Mouse (Mus musculus) retina, postnatal 7 days (tissue): Measurements from ENCODE around the gene Olfr187.
"Not testable (repeated sequence)": the region's sequence is repeated elsewhere in the genome, so short reads cannot be mapped to it uniquely, and the experiment has no call there.

Experiments
- DNase-seq: peaks from one replicate; pipeline ENCODE4 v3.0.0-alpha.2; 2012; ENCODE audit warnings: low read depth, low spot score

Gene Olfr187

GRCm38 (mm10) chr16:59039710-59040109, at the start of gene Olfr187:
Gene Olfr187 (minus strand): TSS chr16:59039767.
- DNase-seq, result no peak

- DNase-seq, result not testable (repeated sequence)
Measured at GRCm38 (mm10) chr16:59081113-59081512, 41.5 kb upstream of the Olfr187 start.

GRCm38 (mm10) chr16:59077905-59078304, 38.3 kb upstream of the Olfr187 start, which contains the start of gene Olfr190:
Gene Olfr190 (minus strand): TSS chr16:59078005.
- DNase-seq, result no peak

- DNase-seq, result no peak
Measured at GRCm38 (mm10) chr16:59073520-59073919, 34.0 kb upstream of the Olfr187 start.

GRCm38 (mm10) chr16:59071755-59072154, 32.2 kb upstream of the Olfr187 start:
- DNase-seq, result no peak

GRCm38 (mm10) chr16:59062411-59062810, 22.8 kb upstream of the Olfr187 start:
- not testable (repeated sequence) for DNase-seq

- not testable (repeated sequence) for DNase-seq
Measured at GRCm38 (mm10) chr16:59049286-59049685, 9.7 kb upstream of the Olfr187 start.

GRCm38 (mm10) chr16:59048860-59049259, 9.3 kb upstream of the Olfr187 start:
- no peak for DNase-seq

GRCm38 (mm10) chr16:59047579-59047978, 8.0 kb upstream of the Olfr187 start:
- no peak for DNase-seq

GRCm38 (mm10) chr16:59045835-59046234, 6.3 kb upstream of the Olfr187 start:
- no peak for DNase-seq

GRCm38 (mm10) chr16:59030191-59030590, 9.4 kb downstream of the Olfr187 start, which contains the start of gene Olfr186:
Gene Olfr186 (minus strand): TSS chr16:59030291.
- no peak for DNase-seq

- DNase-seq, result no peak
Measured at GRCm38 (mm10) chr16:59013357-59014018, 26.1 kb downstream of the Olfr187 start.

- no peak for DNase-seq
Measured at GRCm38 (mm10) chr16:59007146-59007545, 32.4 kb downstream of the Olfr187 start.

GRCm38 (mm10) chr16:58995057-58995456, 44.5 kb downstream of the Olfr187 start, which contains the start of gene Olfr183:
Gene Olfr183 (plus strand): TSS chr16:58995357.
- no peak for DNase-seq
